In genomic region chrX:151782939-151783338, GRCm38 (mm10) we compare ENCODE assay signal across 17 mouse cellular contexts.
"Had no signal": no experiment of that assay in that cellular context is flagged by ENCODE, and none has a peak within 500 bp of the region (broad histone marks: within the 10 kb centered on the region; RNA-seq: fewer than 3 reads in every experiment).

No protein-coding gene starts in this region.

- ATAC-seq: midbrain, embryonic 15.5 days had no signal

- H3K9me3 ChIP-seq: kidney, embryonic 15.5 days; limb, embryonic 10.5 days; limb, embryonic 13.5 days; liver, embryonic 13.5 days; midbrain, embryonic 12.5 days; midbrain, embryonic 15.5 days; neural tube, embryonic 13.5 days had no signal

- H3K27me3 ChIP-seq: liver, embryonic 13.5 days; midbrain, embryonic 12.5 days had no signal

- H3K4me2 ChIP-seq: kidney, embryonic 15.5 days; limb, embryonic 13.5 days; liver, embryonic 13.5 days; midbrain, embryonic 12.5 days; midbrain, embryonic 15.5 days; neural tube, embryonic 13.5 days had no signal

- H3K36me3 ChIP-seq: kidney, embryonic 15.5 days; limb, embryonic 10.5 days; limb, embryonic 13.5 days; liver, embryonic 13.5 days; midbrain, embryonic 12.5 days; midbrain, embryonic 15.5 days; neural tube, embryonic 13.5 days had no signal

- H3K9ac ChIP-seq: kidney, embryonic 15.5 days; limb, embryonic 13.5 days; liver, embryonic 13.5 days; midbrain, embryonic 12.5 days; midbrain, embryonic 15.5 days; neural tube, embryonic 13.5 days had no signal

- H3K4me3 ChIP-seq: kidney, embryonic 15.5 days; limb, embryonic 10.5 days; limb, embryonic 13.5 days; liver, embryonic 13.5 days; midbrain, embryonic 12.5 days; midbrain, embryonic 15.5 days; myocyte; neural tube, embryonic 13.5 days had no signal

- DNase-seq: kidney, postnatal 10 days; kidney, postnatal 4 days; liver; liver, embryonic 13.5 days; lung, adult 2 months; retina, postnatal 1 day; right cerebral cortex, postnatal 25 days; thymus, adult 18-20 months; thymus, postnatal 36 days had no signal

- H3K4me1 ChIP-seq: kidney, embryonic 15.5 days; limb, embryonic 10.5 days; limb, embryonic 13.5 days; liver, embryonic 13.5 days; midbrain, embryonic 12.5 days; midbrain, embryonic 15.5 days; neural tube, embryonic 13.5 days had no signal

- H3K27ac ChIP-seq: kidney, embryonic 15.5 days; limb, embryonic 10.5 days; limb, embryonic 13.5 days; liver, embryonic 13.5 days; macrophage; midbrain, embryonic 12.5 days; midbrain, embryonic 15.5 days; neural tube, embryonic 13.5 days had no signal
